Mouse (Mus musculus) hindbrain, embryonic 10.5 days (tissue): ENCODE measurements around the gene Pcsk6. TPM values are rescaled to one million over a fixed set of nuclear protein-coding genes. Genes with fewer than 3 reads are reported as not detected.
"Not testable (repeated sequence)": the region's sequence is repeated elsewhere in the genome, so short reads cannot be mapped to it uniquely, and the experiment has no call there.

Experiments used
- DNase-seq: peaks from one replicate; pipeline ENCODE4 v3.0.0-alpha.2; 2017; ENCODE audit warnings: low spot score
- H3K27ac ChIP-seq: fragments of 300-500 bp; sonication (generic); 2 replicates; pipeline ENCODE4 v1.5.1; 2016; ENCODE audit warnings: mild to moderate bottlenecking, moderate library complexity
- H3K27me3 ChIP-seq: fragments of 300-500 bp; sonication (generic); 2 replicates; pipeline ENCODE4 v1.6.1; 2016; ENCODE audit warnings: mild to moderate bottlenecking; ENCODE audit not compliant: poor library complexity, insufficient read depth, severe bottlenecking
- H3K36me3 ChIP-seq: fragments of 300-500 bp; sonication (generic); 2 replicates; pipeline ENCODE4 v1.6.1; 2016; ENCODE audit warnings: mild to moderate bottlenecking, moderate library complexity
- H3K4me1 ChIP-seq: fragments of 300-500 bp; sonication (generic); replicated peaks from 2 replicates; pipeline ENCODE4 v1.6.1; 2016; ENCODE audit warnings: mild to moderate bottlenecking
- H3K4me3 ChIP-seq: fragments of 300-500 bp; sonication (generic); 2 replicates; pipeline ENCODE4 v1.5.1; 2016; ENCODE audit warnings: mild to moderate bottlenecking, moderate library complexity
- H3K9me3 ChIP-seq: fragments of 300-500 bp; sonication (generic); 2 replicates; pipeline ENCODE4 v1.6.1; 2016; ENCODE audit warnings: mild to moderate bottlenecking, moderate library complexity
- WGBS: fragments of 180-500 bp; shearing (Covaris S2); methylation state at CpG from one replicate; pipeline ENCODE4 v1.1.7; 2016; 5-methylcytosine and 5-hydroxymethylcytosine counted together
- polyA plus RNA-seq: library from polyadenylated mRNA; unstranded; fragments of >200 nt; fragmentation: Nextera tagmentation; extraction: Ambion mirVana; gene quantifications from 2 replicates; pipeline ENCODE4 v1.2.1, GENCODE M21; 2016

Pcsk6 gene
- polyA plus RNA-seq, 1 experiment from 2014 or later: 1.0 TPM

- peaks cover 4% of the 10 kb centered on the region; the same call in 1 of the 2 replicates for H3K9me3 ChIP-seq
- peaks cover 17% of the 10 kb centered on the region for H3K4me1 ChIP-seq
- no peaks in the 10 kb centered on the region for H3K36me3 ChIP-seq
- no peak overlapping the region for H3K27ac ChIP-seq
- WGBS: 95% methylated on average over 4 of the region's 4 CpGs
- H3K27me3 ChIP-seq: no peaks in the 10 kb centered on the region
- H3K4me3 ChIP-seq: no peak overlapping the region
- DNase-seq: no peak
Observed at GRCm38 (mm10) chr7:65918431-65918830, 56.9 kb downstream of the Pcsk6 start.

- peak overlapping the region; percentile 56; the same call in 1 of the 2 replicates for H3K27ac ChIP-seq
- WGBS: 23% methylated on average over 5 of the region's 5 CpGs
Observed at GRCm38 (mm10) chr7:65929398-65929797, 67.9 kb downstream of the Pcsk6 start.

GRCm38 (mm10) chr7:65930478-65930877 lies 68.9 kb downstream of the Pcsk6 start:
- peak; percentile 56 for DNase-seq
- Histone ChIP-seq H3K4me3 (no peak overlapping the region), H3K27me3 (peaks cover 10% of the 10 kb centered on the region; the same call in 1 of the 2 replicates), H3K27ac (peak overlapping the region; percentile 77), H3K9me3 (no peaks in the 10 kb centered on the region), H3K4me1 (peaks cover 29% of the 10 kb centered on the region), H3K36me3 (no peaks in the 10 kb centered on the region)
- 21% methylated on average over 11 of the region's 11 CpGs for WGBS

More at GRCm38 (mm10) chr7:65929398-65929797, 67.9 kb downstream of the Pcsk6 start:
- Histone ChIP-seq H3K4me3 (no peak overlapping the region), H3K36me3 (no peaks in the 10 kb centered on the region), H3K27me3 (peaks cover 10% of the 10 kb centered on the region; the same call in 1 of the 2 replicates), H3K9me3 (no peaks in the 10 kb centered on the region), H3K4me1 (peaks cover 29% of the 10 kb centered on the region)
- no peak for DNase-seq

GRCm38 (mm10) chr7:65934238-65934970 lies 72.9 kb downstream of the Pcsk6 start:
- DNase-seq, H3K27ac ChIP-seq, H3K4me3 ChIP-seq, H3K9me3 ChIP-seq, H3K36me3 ChIP-seq, H3K27me3 ChIP-seq: not testable (repeated sequence)
- WGBS: 88% methylated on average over 3 of the region's 3 CpGs
- peaks cover 23% of the 10 kb centered on the region for H3K4me1 ChIP-seq

GRCm38 (mm10) chr7:65935211-65935610 lies 73.7 kb downstream of the Pcsk6 start:
- 47% methylated on average over 1 of the region's 1 CpGs for whole genome bisulfite sequencing
- H3K4me3 ChIP-seq: no peak overlapping the region
- no peaks in the 10 kb centered on the region for H3K36me3 ChIP-seq
- peaks cover 15% of the 10 kb centered on the region for H3K4me1 ChIP-seq
- DNase-seq: no peak
- H3K27ac ChIP-seq: no peak overlapping the region
- H3K27me3 ChIP-seq: peaks cover 10% of the 10 kb centered on the region; the same call in 1 of the 2 replicates
- no peaks in the 10 kb centered on the region for H3K9me3 ChIP-seq

GRCm38 (mm10) chr7:65940988-65941387 lies 79.5 kb downstream of the Pcsk6 start:
- 86% methylated on average over 7 of the region's 7 CpGs for WGBS
- Histone ChIP-seq H3K27ac (no peak overlapping the region), H3K27me3 (no peaks in the 10 kb centered on the region), H3K36me3 (no peaks in the 10 kb centered on the region), H3K4me3 (no peak overlapping the region), H3K4me1 (peaks cover 10% of the 10 kb centered on the region), H3K9me3 (no peaks in the 10 kb centered on the region)
- no peak for DNase-seq

GRCm38 (mm10) chr7:65945342-65945993 lies 83.9 kb downstream of the Pcsk6 start:
- H3K4me1 ChIP-seq: peaks cover 15% of the 10 kb centered on the region
- H3K27me3 ChIP-seq: no peaks in the 10 kb centered on the region
- no peaks in the 10 kb centered on the region for H3K9me3 ChIP-seq
- H3K27ac ChIP-seq: no peak overlapping the region
- H3K36me3 ChIP-seq: no peaks in the 10 kb centered on the region
- DNase-seq: no peak
- WGBS: 73% methylated on average over 8 of the region's 8 CpGs
- no peak overlapping the region for H3K4me3 ChIP-seq

- no peaks in the 10 kb centered on the region for H3K27me3 ChIP-seq
- DNase-seq: no peak
- H3K4me3 ChIP-seq: no peak overlapping the region
- no peaks in the 10 kb centered on the region for H3K9me3 ChIP-seq
- H3K36me3 ChIP-seq: no peaks in the 10 kb centered on the region
- 84% methylated on average over 7 of the region's 7 CpGs for WGBS
- no peak overlapping the region for H3K27ac ChIP-seq
- H3K4me1 ChIP-seq: peaks cover 11% of the 10 kb centered on the region
Observed at GRCm38 (mm10) chr7:65946397-65946796, 84.9 kb downstream of the Pcsk6 start.

- no peaks in the 10 kb centered on the region for H3K36me3 ChIP-seq
- no peak for DNase-seq
- no peak overlapping the region for H3K27ac ChIP-seq
- 94% methylated on average over 11 of the region's 11 CpGs for WGBS
- no peaks in the 10 kb centered on the region for H3K9me3 ChIP-seq
- no peaks in the 10 kb centered on the region for H3K27me3 ChIP-seq
- peaks cover 9% of the 10 kb centered on the region for H3K4me1 ChIP-seq
- no peak overlapping the region for H3K4me3 ChIP-seq
Observed at GRCm38 (mm10) chr7:65948891-65949290, 87.4 kb downstream of the Pcsk6 start.

- Histone ChIP-seq H3K4me3 (no peak overlapping the region), H3K27ac (no peak overlapping the region; the same call in 1 of the 2 replicates), H3K36me3 (no peaks in the 10 kb centered on the region), H3K27me3 (no peaks in the 10 kb centered on the region), H3K4me1 (peaks cover 21% of the 10 kb centered on the region), H3K9me3 (no peaks in the 10 kb centered on the region; the same call in 1 of the 2 replicates)
- DNase-seq: no peak
- 82% methylated on average over 4 of the region's 4 CpGs for WGBS
Observed at GRCm38 (mm10) chr7:65954583-65954982, 93.0 kb downstream of the Pcsk6 start.

- WGBS: 38% methylated on average over 24 of the region's 24 CpGs
- peak; percentile 73 for DNase-seq
- Histone ChIP-seq H3K9me3 (no peaks in the 10 kb centered on the region; the same call in 1 of the 2 replicates), H3K4me3 (peak overlapping the region; percentile 13; the same call in 1 of the 2 replicates), H3K36me3 (no peaks in the 10 kb centered on the region), H3K27ac (peak overlapping the region; percentile 76), H3K4me1 (peaks cover 21% of the 10 kb centered on the region), H3K27me3 (no peaks in the 10 kb centered on the region)
Observed at GRCm38 (mm10) chr7:65955304-65956220, 94.0 kb downstream of the Pcsk6 start.

- no peak overlapping the region for H3K27ac ChIP-seq
- 90% methylated on average over 1 of the region's 1 CpGs for WGBS
Observed at GRCm38 (mm10) chr7:65957245-65957644, 95.7 kb downstream of the Pcsk6 start.

More at GRCm38 (mm10) chr7:65957245-65957644, 95.7 kb downstream of the Pcsk6 start:
- H3K36me3 ChIP-seq: no peaks in the 10 kb centered on the region
- no peak overlapping the region for H3K4me3 ChIP-seq
- no peaks in the 10 kb centered on the region; the same call in 1 of the 2 replicates for H3K9me3 ChIP-seq
- no peak for DNase-seq
- H3K4me1 ChIP-seq: peaks cover 21% of the 10 kb centered on the region
- no peaks in the 10 kb centered on the region for H3K27me3 ChIP-seq
